Mouse (Mus musculus) small intestine, adult 2 months (tissue): ENCODE results near the gene Pdcl2.

Experiments used
- CTCF ChIP-seq: fragments of 200-500 bp; IDR thresholded peaks from 2 replicates; pipeline ENCODE4 v1.5.1; 2012; ENCODE audit warnings: low read depth, mild to moderate bottlenecking, control low read depth, inconsistent platforms, low read length, moderate library complexity, mixed read lengths; ENCODE audit not compliant: insufficient replicate concordance, insufficient read length; ENCODE audit errors: extremely low read depth
- POLR2A ChIP-seq: fragments of 200-500 bp; IDR thresholded peaks from 2 replicates; pipeline ENCODE4 v1.6.1; 2012; ENCODE audit warnings: low read depth, mild to moderate bottlenecking, control low read depth, inconsistent platforms, low read length, moderate library complexity

- TF ChIP-seq CTCF: no peak
- TF ChIP-seq POLR2A: no peak
Observed at GRCm38 (mm10) chr5:76303379-76303744, 27.6 kb downstream of the Pdcl2 start.
